Comparison of ENCODE assay signal across 24 mouse cellular contexts in genomic region chr1:170689773-170690172, GRCm38 (mm10). TPM values are rescaled to one million over a fixed set of nuclear protein-coding genes. Genes with fewer than 3 reads are reported as not detected.
DNase-seq lines count a peak whose midpoint lies in the region; ATAC-seq and TF ChIP-seq lines count a peak whose summit lies in the region.
"Had no signal": no experiment of that assay in that cellular context is flagged by ENCODE, and none has a peak within 500 bp of the region (broad histone marks: within the 10 kb centered on the region; RNA-seq: fewer than 3 reads in every experiment).

No protein-coding gene starts in this region.

- no peaks in the 10 kb centered on the region for H3K9me3 ChIP-seq in heart, embryonic 10.5 days
- no peaks in the 10 kb centered on the region for H3K9me3 ChIP-seq in heart, embryonic 12.5 days (replicated peaks)
- H3K9me3 ChIP-seq: forebrain, embryonic 10.5 days; forebrain, embryonic 13.5 days; G1E; hindbrain, embryonic 12.5 days; hindbrain, embryonic 15.5 days had no signal

- peaks cover 3% of the 10 kb centered on the region; the same call in 1 of the 2 replicates for H3K4me1 ChIP-seq in heart, embryonic 10.5 days
- peaks cover 2% of the 10 kb centered on the region; the same call in 1 of the 2 replicates for H3K4me1 ChIP-seq in bone marrow, adult 2 months (ENCODE audit: control insufficient read depth, insufficient read depth, low read length)
- H3K4me1 ChIP-seq in heart, embryonic 12.5 days (replicated peaks) = peaks cover 3% of the 10 kb centered on the region
- H3K4me1 ChIP-seq in lung, adult 2 months (ENCODE audit: control insufficient read depth, insufficient read depth, low read length) = no peaks in the 10 kb centered on the region
- H3K4me1 ChIP-seq: forebrain, embryonic 10.5 days; forebrain, embryonic 13.5 days; hindbrain, embryonic 12.5 days; hindbrain, embryonic 15.5 days had no signal

- no peaks in the 10 kb centered on the region for H3K27me3 ChIP-seq in heart, embryonic 10.5 days (ENCODE audit: insufficient read depth, poor library complexity, severe bottlenecking)
- H3K27me3 ChIP-seq in heart, embryonic 12.5 days (replicated peaks) = no peaks in the 10 kb centered on the region
- H3K27me3 ChIP-seq: CH12.LX; forebrain, embryonic 13.5 days; hindbrain, embryonic 12.5 days; hindbrain, embryonic 15.5 days; Patski had no signal

- TF ChIP-seq CTCF in bone marrow, adult 2 months (IDR thresholded peaks at IDR 0.05; ENCODE audit: control insufficient read depth, insufficient read depth, low read length) = no peak
- TF ChIP-seq CTCF in lung, adult 2 months (IDR thresholded peaks at IDR 0.05; ENCODE audit: insufficient read depth, low read length) = no peak

- DNase-seq in heart, adult 11 months = peak; percentile 55
- DNase-seq in heart, embryonic 10.5 days (ENCODE audit: low spot score) = no peak
- DNase-seq in lung, adult 2 months = no peak
- DNase-seq: adrenal gland, adult 2 months; adrenal gland, postnatal 14 days; B cell, adult 2 months; cerebellum, adult 18-20 months; cerebellum, adult 9-10 months; cerebellum, postnatal 14 days; forebrain, postnatal 0 days; gastrocnemius, postnatal 10 days; gastrocnemius, postnatal 36 days; heart, adult 18-20 months had no signal

- TF ChIP-seq POLR2A in bone marrow, adult 2 months (IDR thresholded peaks at IDR 0.05; ENCODE audit: borderline replicate concordance, control insufficient read depth, low read depth, low read length) = no peak
- TF ChIP-seq POLR2A in lung, adult 2 months (IDR thresholded peaks at IDR 0.05; ENCODE audit: borderline replicate concordance, extremely low read depth, low read depth, low read length) = no peak

- H3K27ac ChIP-seq in heart, embryonic 10.5 days = no peak overlapping the region
- peak overlapping the region; percentile 74 for H3K27ac ChIP-seq in bone marrow, adult 2 months (ENCODE audit: control insufficient read depth, insufficient read depth, low read depth, low read length, poor library complexity)
- H3K27ac ChIP-seq in heart, embryonic 12.5 days (ENCODE audit: poor library complexity, severe bottlenecking) = no peak overlapping the region
- H3K27ac ChIP-seq: forebrain, embryonic 10.5 days; forebrain, embryonic 13.5 days; hindbrain, embryonic 12.5 days; hindbrain, embryonic 15.5 days had no signal

- H3K9ac ChIP-seq in heart, embryonic 12.5 days = no peak overlapping the region
- H3K9ac ChIP-seq: forebrain, embryonic 13.5 days; forebrain, postnatal 0 days; hindbrain, embryonic 12.5 days; hindbrain, embryonic 15.5 days had no signal

- whole genome bisulfite sequencing in heart, embryonic 10.5 days = 91% methylated on average over 8 of the region's 8 CpGs
- whole genome bisulfite sequencing in bone marrow, adult 2 months = 48% methylated on average over 8 of the region's 8 CpGs
- WGBS in heart, embryonic 12.5 days = 85% methylated on average over 8 of the region's 8 CpGs
- 93% methylated on average over 8 of the region's 8 CpGs for WGBS in lung, adult 2 months

- peak; percentile 59; the same call in 1 of the 2 replicates for ATAC-seq in megakaryocyte, adult 5-6 weeks (ENCODE audit: poor library complexity, severe bottlenecking)
- no peak for ATAC-seq in heart, embryonic 12.5 days (ENCODE audit: insufficient number of reproducible peaks, low FRiP score)
- ATAC-seq: forebrain, embryonic 13.5 days; forebrain, postnatal 0 days; intestine, postnatal 0 days; Patski had no signal

- H3K4me2 ChIP-seq in heart, embryonic 12.5 days = no peak overlapping the region
- H3K4me2 ChIP-seq: forebrain, embryonic 13.5 days; hindbrain, embryonic 12.5 days; hindbrain, embryonic 15.5 days had no signal

- no peak overlapping the region for H3K4me3 ChIP-seq in heart, embryonic 10.5 days
- no peak overlapping the region for H3K4me3 ChIP-seq in bone marrow, adult 2 months (replicated peaks; ENCODE audit: control insufficient read depth, low read depth, low read length)
- no peak overlapping the region for H3K4me3 ChIP-seq in heart, embryonic 12.5 days
- H3K4me3 ChIP-seq in lung, adult 2 months (replicated peaks; ENCODE audit: extremely low read depth, low read depth, low read length) = no peak overlapping the region
- H3K4me3 ChIP-seq: forebrain, embryonic 10.5 days; forebrain, embryonic 13.5 days; hindbrain, embryonic 12.5 days; hindbrain, embryonic 15.5 days had no signal

- no peaks in the 10 kb centered on the region for H3K36me3 ChIP-seq in heart, embryonic 10.5 days
- no peaks in the 10 kb centered on the region for H3K36me3 ChIP-seq in heart, embryonic 12.5 days
- H3K36me3 ChIP-seq: forebrain, embryonic 10.5 days; G1E; hindbrain, embryonic 12.5 days; hindbrain, embryonic 15.5 days had no signal

RNA-seq across cellular contexts. Expression of gene Olfml2b, which starts 45.4 kb away (rescaled TPM):
- 31.4 and 51.0 TPM in 2 replicates for polyA plus RNA-seq in heart, embryonic 10.5 days (2016; fragmentation: Nextera tagmentation; extraction: Ambion mirVana)
- 3.8 and 12.8 TPM in 2 replicates for polyA plus RNA-seq in bone marrow, adult 2 months (2011; ENCODE audit: insufficient read depth, insufficient read length, low replicate concordance, missing spikeins)
- 9.0 and 9.2 TPM in 2 replicates for total RNA-seq in megakaryocyte, adult 5-6 weeks (2015)
- total RNA-seq in megakaryocyte, adult 5-6 weeks (2017) = 10.8 and 16.5 TPM in 2 replicates
- 45.9 and 48.3 TPM in 2 replicates for polyA plus RNA-seq in heart, embryonic 12.5 days (2016; fragmentation: Nextera tagmentation; extraction: Ambion mirVana)
- 16.1 and 16.7 TPM in 2 replicates for polyA plus RNA-seq in lung, adult 2 months (2012; rRNA removed)
- polyA plus RNA-seq: G1E had no signal
